Mouse (Mus musculus) hindbrain, embryonic 10.5 days (tissue): Measurements from ENCODE around the gene Olfm2. TPM values are rescaled to one million over a fixed set of nuclear protein-coding genes. Genes with fewer than 3 reads are reported as not detected.

Experiments
- DNase-seq: peaks from one replicate; pipeline ENCODE4 v3.0.0-alpha.2; 2017; ENCODE audit warnings: low spot score
- H3K27ac ChIP-seq: fragments of 300-500 bp; sonication (generic); 2 replicates; pipeline ENCODE4 v1.5.1; 2016; ENCODE audit warnings: mild to moderate bottlenecking, moderate library complexity
- H3K27me3 ChIP-seq: fragments of 300-500 bp; sonication (generic); 2 replicates; pipeline ENCODE4 v1.6.1; 2016; ENCODE audit warnings: mild to moderate bottlenecking; ENCODE audit not compliant: poor library complexity, insufficient read depth, severe bottlenecking
- H3K36me3 ChIP-seq: fragments of 300-500 bp; sonication (generic); 2 replicates; pipeline ENCODE4 v1.6.1; 2016; ENCODE audit warnings: mild to moderate bottlenecking, moderate library complexity
- H3K4me1 ChIP-seq: fragments of 300-500 bp; sonication (generic); replicated peaks from 2 replicates; pipeline ENCODE4 v1.6.1; 2016; ENCODE audit warnings: mild to moderate bottlenecking
- H3K4me3 ChIP-seq: fragments of 300-500 bp; sonication (generic); 2 replicates; pipeline ENCODE4 v1.5.1; 2016; ENCODE audit warnings: mild to moderate bottlenecking, moderate library complexity
- H3K9me3 ChIP-seq: fragments of 300-500 bp; sonication (generic); 2 replicates; pipeline ENCODE4 v1.6.1; 2016; ENCODE audit warnings: mild to moderate bottlenecking, moderate library complexity
- WGBS: fragments of 180-500 bp; shearing (Covaris S2); methylation state at CpG from one replicate; pipeline ENCODE4 v1.1.7; 2016; 5-methylcytosine and 5-hydroxymethylcytosine counted together
- polyA plus RNA-seq: library from polyadenylated mRNA; unstranded; fragments of >200 nt; fragmentation: Nextera tagmentation; extraction: Ambion mirVana; gene quantifications from 2 replicates; pipeline ENCODE4 v1.2.1, GENCODE M21; 2016

The Olfm2 gene
- polyA plus RNA-seq, 1 experiment from 2014 or later = 76.4 TPM

DNA sequence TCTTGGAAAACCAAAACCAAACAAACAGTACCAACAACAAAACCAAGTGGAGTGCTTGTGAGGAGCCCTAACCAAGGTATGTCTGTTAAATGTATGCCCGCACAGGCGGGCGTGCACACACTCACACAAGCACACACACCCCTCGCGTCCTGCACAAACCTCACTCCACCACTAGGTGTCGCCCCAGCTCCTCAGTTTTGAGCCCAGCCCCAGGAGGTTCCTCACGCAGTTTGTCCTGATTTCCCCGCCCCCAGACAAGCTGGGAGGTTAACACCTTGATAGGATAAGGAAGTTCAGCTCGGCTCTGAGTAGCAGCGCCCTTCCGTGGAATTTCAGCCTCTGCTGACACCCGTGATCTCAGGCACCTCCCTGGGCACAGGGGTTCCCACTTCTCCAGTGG lies 5.7 kb downstream of the Olfm2 start:
- H3K27me3 ChIP-seq = peaks cover 45% of the 10 kb centered on the region
- H3K9me3 ChIP-seq = 0 out of 2 replicates have a peak, but pooled peaks cover 5% of the 10 kb centered on the region
- H3K27ac ChIP-seq = no peak overlapping the region
- peak; percentile 82 for DNase-seq
- 4% methylated on average over 12 of the region's 12 CpGs for WGBS
- H3K36me3 ChIP-seq = no peaks in the 10 kb centered on the region
- peaks cover 14% of the 10 kb centered on the region for H3K4me1 ChIP-seq
- no peak overlapping the region for H3K4me3 ChIP-seq

DNA sequence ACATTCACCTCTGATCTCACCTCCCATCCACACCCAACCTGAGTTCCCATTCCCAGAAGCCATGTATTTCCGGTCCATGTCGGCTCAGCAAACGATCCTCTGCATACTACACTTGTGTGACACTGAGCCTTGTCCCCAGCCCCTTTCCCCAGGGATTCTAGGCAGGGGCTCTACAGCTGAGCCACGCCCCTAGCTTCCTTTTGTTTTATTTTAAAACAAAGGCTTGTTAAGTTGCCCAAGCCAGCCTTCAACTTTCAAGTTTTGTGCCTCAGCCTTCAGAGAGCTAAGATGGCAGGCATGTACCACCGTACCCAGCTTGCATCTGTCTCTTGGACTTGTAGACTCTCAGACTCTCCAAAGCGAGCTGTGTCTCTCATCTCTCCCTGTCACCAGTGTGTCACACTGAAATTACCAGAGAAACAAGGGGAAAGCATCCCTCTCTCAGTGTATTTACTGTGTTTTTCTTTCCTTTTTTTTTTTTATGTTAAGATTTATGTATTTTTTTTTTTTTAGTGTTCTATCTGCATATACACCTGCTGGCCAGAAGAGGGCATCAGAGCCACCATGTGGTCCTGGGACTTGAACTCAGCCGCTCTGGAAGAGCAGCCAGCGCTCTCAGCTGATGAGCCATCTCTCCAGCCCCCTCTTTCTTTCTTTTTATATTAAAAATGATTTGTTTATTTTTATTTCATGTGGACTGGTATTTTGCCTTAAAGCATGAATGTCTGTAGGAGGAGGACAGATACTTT lies 7.7 kb downstream of the Olfm2 start:
- Histone ChIP-seq H3K27me3 (peaks cover 25% of the 10 kb centered on the region), H3K4me1 (no peaks in the 10 kb centered on the region; the same call in 1 of the 2 replicates), H3K9me3 (no peaks in the 10 kb centered on the region), H3K4me3 (no peak overlapping the region), H3K27ac (no peak overlapping the region), H3K36me3 (no peaks in the 10 kb centered on the region)
- 46% methylated on average over 8 of the region's 8 CpGs for WGBS
- no peak for DNase-seq

DNA sequence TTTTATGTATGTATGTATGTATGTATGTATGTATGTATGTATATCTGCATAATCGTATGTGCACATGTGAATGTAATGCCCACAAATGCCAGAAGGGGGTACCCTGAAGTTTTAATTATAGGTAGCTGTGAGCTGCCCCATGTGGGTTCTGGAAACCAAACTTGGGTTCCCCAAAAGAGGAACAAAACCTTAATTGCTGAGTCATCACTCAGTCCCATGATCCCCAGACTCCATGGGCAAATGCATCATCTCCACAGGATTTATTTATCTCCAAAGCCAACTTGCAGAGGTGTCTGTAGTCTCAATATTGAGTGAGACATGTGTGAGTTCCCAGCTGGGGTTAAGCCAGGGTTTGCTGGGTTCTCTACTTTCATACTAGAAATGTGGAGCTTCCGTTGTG lies 8.9 kb downstream of the Olfm2 start:
- Histone ChIP-seq H3K27ac (no peak overlapping the region), H3K36me3 (no peaks in the 10 kb centered on the region), H3K27me3 (peaks cover 22% of the 10 kb centered on the region), H3K4me3 (no peak overlapping the region), H3K9me3 (no peaks in the 10 kb centered on the region), H3K4me1 (no peaks in the 10 kb centered on the region; the same call in 1 of the 2 replicates)
- no peak for DNase-seq
- WGBS = 95% methylated on average over 2 of the region's 2 CpGs

DNA sequence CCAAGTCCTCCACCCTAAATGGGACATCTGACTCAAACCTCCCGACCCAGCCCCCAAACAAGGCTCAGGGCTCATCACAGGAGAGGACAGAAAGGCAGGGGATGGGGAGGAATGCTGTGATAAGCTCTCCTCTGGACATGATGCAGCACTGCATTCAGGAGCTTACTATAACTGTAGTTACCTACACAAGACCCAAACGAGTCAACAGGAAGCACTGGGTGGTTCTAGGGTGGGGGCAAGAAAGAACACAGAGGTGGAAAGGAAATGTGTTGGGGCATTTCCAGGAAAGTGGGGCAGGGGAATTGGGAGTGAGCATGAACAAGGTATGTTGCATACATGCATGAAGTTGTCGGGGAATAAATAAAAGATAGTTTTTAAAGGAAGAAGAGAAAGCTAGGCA lies 11.5 kb downstream of the Olfm2 start:
- no peak for DNase-seq
- Histone ChIP-seq H3K4me3 (no peak overlapping the region), H3K4me1 (no peaks in the 10 kb centered on the region), H3K36me3 (no peaks in the 10 kb centered on the region), H3K9me3 (no peaks in the 10 kb centered on the region), H3K27me3 (peaks cover 23% of the 10 kb centered on the region), H3K27ac (no peak overlapping the region)
- WGBS = 75% methylated on average over 3 of the region's 3 CpGs

DNA sequence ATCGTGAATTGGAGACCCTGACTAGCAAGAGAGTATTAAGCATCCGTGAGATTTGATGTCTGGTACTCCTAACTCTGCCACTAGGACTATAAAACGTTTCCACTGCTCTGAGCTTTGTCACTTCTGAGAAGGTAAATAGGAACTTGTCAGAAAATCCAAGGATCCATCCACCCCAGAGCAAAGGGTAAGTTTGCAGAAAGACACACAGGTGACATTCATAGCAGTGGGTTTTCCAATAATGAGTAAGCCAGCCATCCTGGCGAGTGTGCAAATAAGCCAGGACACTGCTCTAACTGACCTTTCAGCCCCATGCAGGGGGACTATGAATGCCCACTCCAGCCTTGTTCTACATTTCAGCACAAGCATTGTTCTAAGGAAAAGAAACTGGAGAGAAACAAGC lies 14.4 kb downstream of the Olfm2 start:
- DNase-seq = no peak
- peaks cover 43% of the 10 kb centered on the region for H3K27me3 ChIP-seq
- H3K4me1 ChIP-seq = peaks cover 15% of the 10 kb centered on the region
- H3K9me3 ChIP-seq = no peaks in the 10 kb centered on the region
- 72% methylated on average over 4 of the region's 4 CpGs for WGBS
- H3K36me3 ChIP-seq = no peaks in the 10 kb centered on the region
- H3K27ac ChIP-seq = no peak overlapping the region
- H3K4me3 ChIP-seq = no peak overlapping the region

DNA sequence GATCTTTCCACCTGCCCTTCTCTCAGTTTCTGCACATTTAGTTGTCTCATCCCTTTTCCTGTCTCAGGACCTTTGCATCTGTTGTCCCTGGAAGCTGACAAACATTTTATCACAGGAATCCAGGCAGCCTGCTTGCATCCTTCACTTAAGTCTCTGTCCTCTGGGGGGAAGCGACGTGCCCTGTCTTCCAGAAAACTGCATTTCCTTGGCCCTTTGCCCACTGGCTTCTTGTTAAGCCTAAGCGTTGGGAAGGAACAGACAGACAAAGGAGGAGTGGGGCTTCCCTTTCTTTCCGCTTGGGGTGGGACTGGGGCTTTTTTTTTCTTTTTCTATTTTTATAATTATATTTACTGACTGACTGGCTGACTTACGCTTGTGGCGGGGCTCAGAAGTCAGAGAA lies 16.7 kb downstream of the Olfm2 start:
- no peaks in the 10 kb centered on the region for H3K9me3 ChIP-seq
- no peaks in the 10 kb centered on the region for H3K36me3 ChIP-seq
- H3K27me3 ChIP-seq = peaks cover 67% of the 10 kb centered on the region
- WGBS = 65% methylated on average over 6 of the region's 6 CpGs
- no peak overlapping the region for H3K4me3 ChIP-seq
- DNase-seq = no peak
- no peak overlapping the region for H3K27ac ChIP-seq
- peaks cover 37% of the 10 kb centered on the region for H3K4me1 ChIP-seq

DNA sequence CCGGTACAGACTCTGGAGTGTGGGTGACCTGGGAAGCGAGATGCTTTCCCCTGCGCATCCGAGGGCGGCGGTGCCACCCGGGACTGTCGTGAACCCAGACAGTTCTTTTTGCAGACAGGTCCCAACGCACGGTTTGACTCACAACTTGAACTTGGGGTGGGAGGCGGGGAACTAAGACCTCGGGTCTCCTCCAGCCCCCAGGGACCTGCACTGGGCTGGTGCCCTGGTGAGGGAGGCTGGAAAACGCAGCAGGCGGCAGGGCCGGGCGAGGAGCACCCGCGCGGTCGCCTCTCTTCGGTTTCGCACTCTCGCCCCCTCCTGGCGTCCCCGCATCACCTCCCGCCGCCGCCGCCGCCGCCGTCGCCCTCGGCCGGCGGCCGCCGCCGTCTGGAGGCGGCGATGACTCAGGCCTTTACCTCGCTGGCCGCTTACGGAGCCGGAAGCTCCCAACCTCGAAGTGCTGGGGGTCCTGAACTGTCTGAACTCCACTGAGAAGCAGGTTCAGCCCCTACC lies 18.5 kb downstream of the Olfm2 start:
- Histone ChIP-seq H3K27me3 (peaks cover 73% of the 10 kb centered on the region), H3K4me3 (peak overlapping the region; percentile 73), H3K9me3 (no peaks in the 10 kb centered on the region), H3K27ac (peak overlapping the region; percentile 83), H3K36me3 (no peaks in the 10 kb centered on the region), H3K4me1 (peaks cover 39% of the 10 kb centered on the region)
- peak; percentile 76 for DNase-seq
- WGBS = under 1% methylated on average over 46 of the region's 46 CpGs

DNA sequence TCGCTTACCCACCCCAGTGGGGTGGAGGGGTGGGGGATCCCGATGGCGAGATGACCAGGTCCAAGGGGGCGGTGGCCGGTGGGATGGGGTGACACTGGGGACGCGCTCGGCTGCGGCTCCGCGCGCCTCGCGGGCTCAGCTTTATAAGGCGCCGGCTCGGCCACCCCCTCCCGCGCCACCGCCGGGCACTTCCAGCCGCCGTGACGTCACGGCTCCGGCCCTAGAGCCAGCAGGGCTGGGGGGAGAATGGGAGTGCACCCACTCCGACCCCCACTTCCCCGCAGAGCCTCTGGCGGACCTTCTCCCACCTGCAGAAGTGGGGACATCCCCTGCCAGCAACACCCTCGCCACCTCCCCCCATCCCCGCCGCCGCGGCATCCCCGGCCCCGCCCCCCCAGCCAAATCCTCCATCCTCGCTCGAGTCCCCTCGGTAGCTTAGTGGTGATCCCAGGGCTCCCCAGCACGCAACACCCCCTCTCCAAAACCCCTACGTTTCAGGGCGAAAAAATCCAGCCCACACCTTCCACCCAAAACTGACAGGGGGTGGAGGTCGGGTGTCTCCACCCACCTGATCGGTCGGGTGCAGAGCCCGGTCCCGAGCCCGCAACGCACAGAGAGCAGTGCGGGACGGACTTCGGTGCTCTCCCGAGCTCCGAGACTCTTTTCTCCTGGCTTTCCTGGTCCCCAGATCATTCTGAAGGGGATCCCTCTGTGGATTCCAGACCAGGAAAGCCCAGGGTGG lies 19.1 kb downstream of the Olfm2 start:
- peak overlapping the region; percentile 83 for H3K27ac ChIP-seq
- no peaks in the 10 kb centered on the region for H3K9me3 ChIP-seq
- no peaks in the 10 kb centered on the region for H3K36me3 ChIP-seq
- peaks cover 70% of the 10 kb centered on the region for H3K27me3 ChIP-seq
- DNase-seq = peak; percentile 49
- under 1% methylated on average over 54 of the region's 54 CpGs for WGBS
- peaks cover 39% of the 10 kb centered on the region for H3K4me1 ChIP-seq
- H3K4me3 ChIP-seq = peak overlapping the region; percentile 73

DNA sequence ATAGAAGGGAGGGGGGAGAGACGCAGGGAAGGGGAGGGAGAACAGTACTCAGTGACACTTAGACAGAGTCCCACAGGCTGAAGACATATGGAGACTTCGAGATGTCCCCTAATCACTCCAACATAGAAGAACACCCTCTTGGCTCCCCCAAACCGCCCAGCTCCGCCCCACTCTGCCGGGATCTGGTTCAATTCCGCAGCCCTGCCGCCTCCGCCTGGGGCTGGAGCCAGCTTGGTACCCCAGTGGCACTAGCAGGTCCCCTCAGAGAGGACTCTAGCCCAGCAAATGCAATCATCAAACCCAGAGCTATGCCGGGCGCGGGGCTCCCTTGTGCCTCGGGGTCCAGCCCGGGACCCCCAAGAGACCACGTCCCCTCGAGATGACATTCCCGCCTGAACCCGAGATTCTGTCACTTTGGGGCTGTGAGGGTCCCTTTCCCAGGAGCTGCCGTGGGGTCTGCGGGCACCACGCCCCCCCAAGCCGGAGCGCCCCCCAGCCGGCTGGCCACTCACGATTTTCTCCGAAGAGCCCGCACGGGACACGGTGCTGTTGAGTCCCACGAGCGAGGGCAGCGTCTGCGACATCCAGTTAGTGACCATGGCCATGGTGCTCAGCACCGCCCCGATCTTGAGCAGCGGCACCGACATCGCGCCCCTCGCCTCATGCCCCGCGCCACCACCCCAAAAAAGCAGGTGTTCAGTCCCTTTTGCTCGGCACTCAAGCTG lies 19.9 kb downstream of the Olfm2 start:
- H3K9me3 ChIP-seq = no peaks in the 10 kb centered on the region
- 3% methylated on average over 42 of the region's 42 CpGs for WGBS
- DNase-seq = peak; percentile 22
- H3K4me1 ChIP-seq = peaks cover 46% of the 10 kb centered on the region
- peaks cover 70% of the 10 kb centered on the region for H3K27me3 ChIP-seq
- H3K27ac ChIP-seq = peak overlapping the region; percentile 83
- H3K36me3 ChIP-seq = no peaks in the 10 kb centered on the region
- H3K4me3 ChIP-seq = peak overlapping the region; percentile 73

DNA sequence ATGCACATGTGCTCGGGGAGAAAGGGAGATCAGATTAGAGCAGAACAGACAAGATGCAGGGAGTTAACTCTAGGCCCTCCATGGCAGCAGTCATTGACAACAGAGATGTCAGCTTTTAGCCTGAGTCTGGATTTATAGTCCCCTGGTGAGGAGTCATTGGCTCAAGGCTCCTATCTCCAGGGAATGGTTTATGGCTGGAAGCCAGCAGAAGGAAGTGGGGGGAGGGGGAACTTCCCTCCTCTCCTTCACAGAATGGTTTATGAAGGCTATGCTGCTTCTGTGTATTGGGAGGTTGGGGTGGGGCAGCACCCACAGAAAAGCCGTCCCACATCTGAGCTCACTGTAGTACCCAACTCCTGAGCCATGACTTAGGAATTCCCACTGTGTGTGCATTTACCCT lies 24.6 kb downstream of the Olfm2 start:
- Histone ChIP-seq H3K36me3 (peaks cover 31% of the 10 kb centered on the region), H3K9me3 (peaks cover 12% of the 10 kb centered on the region; the same call in 1 of the 2 replicates), H3K4me3 (no peak overlapping the region), H3K4me1 (peaks cover 39% of the 10 kb centered on the region), H3K27ac (no peak overlapping the region), H3K27me3 (peaks cover 28% of the 10 kb centered on the region)
- DNase-seq = no peak
- WGBS = 73% methylated on average over 2 of the region's 2 CpGs

DNA sequence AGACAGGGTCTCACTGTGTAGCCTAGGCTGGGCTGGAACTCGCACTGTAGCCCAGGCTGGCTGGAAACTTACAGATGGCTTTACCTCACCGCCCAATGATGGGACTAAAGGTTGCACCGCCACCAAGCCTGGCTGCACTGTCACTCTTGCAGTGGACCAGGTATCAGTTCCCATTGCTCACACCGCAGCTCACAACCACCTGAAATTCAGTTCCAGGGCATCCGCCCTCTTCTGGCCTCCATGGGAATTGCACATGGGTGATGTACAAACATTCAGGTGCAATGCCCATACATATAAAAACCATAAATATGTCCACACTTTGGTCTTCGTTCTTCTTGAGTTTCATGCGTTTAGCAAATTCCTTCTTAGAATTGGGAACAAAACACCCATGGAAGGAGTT lies 30.8 kb downstream of the Olfm2 start:
- Histone ChIP-seq H3K27ac (no peak overlapping the region), H3K4me1 (peaks cover 20% of the 10 kb centered on the region), H3K27me3 (no peaks in the 10 kb centered on the region), H3K4me3 (no peak overlapping the region), H3K9me3 (peaks cover 10% of the 10 kb centered on the region), H3K36me3 (peaks cover 55% of the 10 kb centered on the region)
- DNase-seq = no peak
- 72% methylated on average over 7 of the region's 7 CpGs for WGBS

DNA sequence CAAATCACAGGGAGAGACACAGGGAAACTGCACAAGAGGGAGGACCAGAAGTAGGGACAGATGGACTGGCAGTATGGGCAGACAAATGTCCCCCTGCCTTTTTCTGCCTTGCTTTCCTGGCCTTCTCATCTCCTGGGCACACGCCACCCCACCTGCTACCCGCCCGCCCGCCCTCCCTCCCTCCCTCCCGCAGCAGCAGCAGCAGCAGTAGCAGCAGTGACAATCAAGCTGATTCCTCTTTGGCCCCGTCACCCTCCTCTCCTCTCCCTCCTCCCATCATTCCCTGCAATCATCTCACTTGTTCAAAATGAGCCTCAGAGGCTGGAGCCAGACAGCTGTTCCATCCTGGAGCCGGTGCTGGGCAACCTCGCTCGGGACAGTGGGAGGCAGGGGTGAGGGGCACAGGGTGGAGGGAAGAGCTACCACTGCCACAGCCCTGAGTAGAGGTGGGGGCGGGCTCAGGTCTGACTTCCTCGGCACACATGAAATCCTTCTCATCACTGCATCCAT lies 32.6 kb downstream of the Olfm2 start:
- H3K36me3 ChIP-seq = peaks cover 53% of the 10 kb centered on the region
- no peaks in the 10 kb centered on the region for H3K27me3 ChIP-seq
- peaks cover 19% of the 10 kb centered on the region for H3K4me1 ChIP-seq
- H3K27ac ChIP-seq = peak overlapping the region; percentile 80
- DNase-seq = peak; percentile 47
- no peak overlapping the region; the same call in 1 of the 2 replicates for H3K4me3 ChIP-seq
- WGBS = 36% methylated on average over 11 of the region's 11 CpGs
- H3K9me3 ChIP-seq = peaks cover 3% of the 10 kb centered on the region; the same call in 1 of the 2 replicates
